Mouse (Mus musculus) mesoderm, embryonic 11.5 days (tissue): ENCODE results near the gene Rtl1.

Experiments used
- DNase-seq: peaks from one replicate; pipeline ENCODE4 v3.0.0-alpha.2; 2012; ENCODE audit warnings: low read depth, low spot score

Rtl1 gene

DNA sequence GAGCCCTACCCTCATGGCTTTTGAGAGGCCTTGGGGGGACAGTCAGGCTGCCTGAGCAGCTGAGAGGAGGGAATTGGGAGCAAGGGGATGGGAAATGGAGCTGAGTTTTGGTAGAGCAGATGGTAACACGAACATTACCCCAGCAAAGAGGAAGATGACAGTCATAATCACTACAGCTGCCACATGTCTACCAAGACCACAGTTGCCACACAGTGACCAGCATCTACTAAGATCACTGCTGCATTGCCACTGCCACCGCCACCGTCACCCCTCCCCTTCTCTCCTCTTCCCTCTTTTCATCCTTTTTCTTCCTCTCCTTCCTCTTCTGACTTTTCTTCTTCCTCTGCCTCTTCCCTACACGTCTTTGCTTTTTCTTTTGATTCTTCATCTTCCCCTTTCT, 27.9 kb downstream of the Rtl1 start:
- DNase-seq: no peak

DNA sequence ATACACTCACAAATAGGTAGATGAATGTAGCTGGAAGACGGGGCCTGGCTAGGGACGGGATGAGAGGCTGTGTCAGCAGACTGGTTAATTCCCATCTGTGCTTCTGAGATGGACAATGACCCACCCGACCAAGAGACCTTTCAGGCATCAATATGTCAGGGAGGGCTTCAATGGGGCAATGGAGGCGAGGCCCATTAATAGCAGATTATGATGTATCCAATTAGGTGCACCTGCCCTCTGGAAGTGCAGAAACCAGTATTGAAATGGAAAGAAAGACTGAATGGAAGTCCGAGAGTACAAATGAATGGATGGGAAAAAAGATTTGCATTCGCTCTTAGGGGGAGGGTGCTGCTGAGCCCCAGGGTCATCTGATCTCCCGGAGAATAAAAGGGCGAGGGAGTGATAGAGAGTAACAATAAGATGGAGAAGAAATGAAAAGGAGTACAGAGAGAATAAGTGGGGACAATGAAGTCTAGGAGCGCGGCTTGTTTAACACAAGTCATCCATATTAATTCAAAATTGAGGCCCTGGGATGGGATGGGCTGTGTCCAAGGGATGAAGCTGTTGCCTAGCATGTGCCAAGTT, 39.9 kb downstream of the Rtl1 start:
- no peak for DNase-seq

DNA sequence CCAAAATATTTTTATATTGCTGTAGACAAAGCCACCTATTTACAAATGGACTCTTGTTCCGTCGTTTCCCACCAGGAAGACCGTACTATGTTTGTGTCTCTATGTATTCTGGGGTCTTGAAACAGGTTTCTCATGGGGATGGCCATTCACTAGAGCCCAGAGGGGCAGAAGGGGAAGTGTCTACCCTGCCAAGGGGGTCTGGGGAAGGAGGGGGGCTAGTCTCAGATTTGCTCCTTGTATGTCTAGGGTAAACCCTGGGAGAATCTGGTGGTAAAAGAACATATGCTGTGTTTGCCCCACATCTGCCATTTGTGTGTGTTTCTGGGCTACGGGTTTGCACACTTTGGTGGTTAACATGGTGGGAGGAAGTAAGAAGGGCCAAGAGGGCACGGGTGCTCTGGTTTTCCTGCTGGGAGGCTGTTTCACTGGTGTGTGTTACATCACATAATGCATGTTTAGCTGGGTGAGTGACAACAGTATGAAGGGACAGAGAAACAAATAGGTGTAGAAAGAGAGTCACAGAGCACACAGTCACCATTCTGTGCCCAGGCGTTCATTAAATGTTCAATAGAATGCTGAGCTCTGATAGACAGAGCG, 41.1 kb downstream of the Rtl1 start:
- DNase-seq: no peak

DNA sequence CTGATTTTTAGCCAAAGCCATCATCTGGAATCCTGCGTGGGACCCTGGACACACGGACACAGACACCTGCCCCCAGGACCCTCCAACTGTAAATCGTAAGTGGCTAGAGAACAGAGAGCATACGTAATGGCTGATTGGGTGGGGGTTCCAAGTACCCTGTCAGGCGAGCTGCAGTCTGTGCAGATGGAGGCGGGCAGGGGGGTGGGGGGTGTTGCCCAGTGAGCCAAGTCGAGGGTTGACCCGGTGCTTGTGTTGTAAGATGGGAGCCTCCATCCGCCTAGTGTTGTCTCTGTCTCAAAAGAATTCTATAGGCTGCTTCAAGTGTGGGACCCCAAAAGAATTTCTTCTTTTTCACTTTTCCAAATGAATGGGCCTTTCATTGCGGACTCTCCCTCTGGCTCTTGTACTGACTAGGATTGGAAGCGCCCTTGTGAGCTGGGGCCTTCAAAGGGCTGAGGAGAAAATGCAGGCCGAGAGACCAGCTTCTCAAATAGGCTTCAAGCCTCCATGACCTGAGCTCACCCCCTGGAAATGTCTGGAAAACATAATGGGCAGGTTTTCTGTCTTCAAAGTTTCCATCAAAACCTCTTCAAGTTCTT, 41.8 kb downstream of the Rtl1 start:
- no peak for DNase-seq

DNA sequence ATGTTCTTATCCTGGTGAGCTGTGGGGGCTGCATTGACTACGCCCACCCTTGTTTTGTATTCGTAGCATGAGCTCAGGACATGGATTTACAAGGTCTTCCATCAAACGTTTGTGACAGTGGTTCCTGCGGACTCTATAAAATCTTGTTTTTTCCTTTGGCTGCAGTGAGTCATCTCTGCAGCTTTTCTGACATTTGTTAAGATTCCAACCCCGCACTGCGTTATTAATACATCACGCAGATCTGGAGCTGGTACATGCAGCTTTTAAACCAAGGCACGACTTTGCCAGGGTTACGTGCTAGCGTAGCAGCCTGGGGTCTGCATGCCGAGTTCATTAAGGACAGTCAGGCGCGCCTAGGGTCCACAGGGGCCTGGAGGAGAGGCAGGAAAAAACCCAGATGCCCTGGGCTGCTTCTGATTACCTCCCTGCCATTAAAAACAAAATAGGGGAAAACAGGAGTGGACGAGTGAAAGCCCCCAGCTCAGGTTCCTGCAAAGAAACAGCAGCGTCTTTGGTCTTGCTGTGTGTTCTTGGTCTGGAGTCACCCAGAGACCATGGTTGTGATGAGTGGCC, 44.2 kb downstream of the Rtl1 start:
- DNase-seq: no peak

DNA sequence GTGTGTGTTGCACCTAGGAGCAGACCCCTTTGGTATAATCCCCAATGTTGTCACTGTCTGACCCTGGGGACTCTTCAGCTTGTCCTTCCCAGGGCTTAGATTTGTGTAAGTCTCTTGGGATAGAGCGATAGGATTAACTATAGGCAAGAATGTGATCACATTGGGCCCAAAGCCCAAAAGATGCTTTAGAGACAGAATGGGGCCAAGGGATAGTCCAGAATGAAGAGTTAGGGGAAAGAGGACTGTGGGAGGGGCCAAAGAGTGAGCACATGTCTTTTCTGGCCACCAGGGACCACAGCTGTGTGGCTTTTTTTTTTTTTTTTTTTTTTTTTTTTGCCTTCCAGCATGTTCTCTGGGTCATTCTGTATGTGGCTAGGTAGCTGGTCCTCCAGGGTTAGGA, 46.6 kb downstream of the Rtl1 start:
- DNase-seq: no peak

DNA sequence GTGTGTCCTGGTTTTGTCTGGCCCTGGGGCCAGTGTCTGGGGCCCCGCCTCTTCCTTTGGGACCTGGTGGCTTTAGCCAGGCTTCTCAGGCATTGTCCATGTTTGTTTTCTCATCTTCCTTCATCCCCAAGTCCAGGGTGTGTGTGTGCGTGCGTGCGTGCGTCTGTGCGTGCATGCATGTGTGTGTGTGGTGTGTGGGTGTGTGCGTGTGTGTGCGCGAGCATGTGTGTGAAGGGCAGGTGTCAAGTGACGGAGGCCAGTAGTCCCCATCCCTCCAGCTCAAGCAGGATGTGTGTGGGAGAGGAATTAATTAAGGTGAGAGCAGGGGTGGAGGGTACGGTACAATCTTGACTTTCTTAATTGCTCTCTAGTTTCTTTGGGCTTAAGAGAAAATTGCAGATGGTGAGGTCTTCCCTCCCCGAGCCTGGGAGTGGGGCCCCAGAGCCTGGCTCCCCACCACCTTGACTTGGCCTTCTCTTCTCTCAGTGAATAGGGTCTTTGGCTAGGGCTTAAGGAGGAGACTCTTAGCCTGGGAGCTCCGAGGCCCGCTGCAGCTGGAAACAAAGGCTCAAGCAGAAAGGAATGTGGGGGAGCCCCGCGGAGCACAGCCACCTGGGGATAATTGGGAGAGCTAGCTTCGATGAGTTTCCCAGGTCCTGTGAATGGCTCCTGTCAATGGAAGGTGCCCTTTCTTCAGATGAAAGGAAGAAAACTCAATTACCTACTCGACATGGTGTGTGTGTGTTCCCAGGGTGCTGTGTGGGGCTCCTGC, 47.2 kb downstream of the Rtl1 start:
- DNase-seq: no peak

DNA sequence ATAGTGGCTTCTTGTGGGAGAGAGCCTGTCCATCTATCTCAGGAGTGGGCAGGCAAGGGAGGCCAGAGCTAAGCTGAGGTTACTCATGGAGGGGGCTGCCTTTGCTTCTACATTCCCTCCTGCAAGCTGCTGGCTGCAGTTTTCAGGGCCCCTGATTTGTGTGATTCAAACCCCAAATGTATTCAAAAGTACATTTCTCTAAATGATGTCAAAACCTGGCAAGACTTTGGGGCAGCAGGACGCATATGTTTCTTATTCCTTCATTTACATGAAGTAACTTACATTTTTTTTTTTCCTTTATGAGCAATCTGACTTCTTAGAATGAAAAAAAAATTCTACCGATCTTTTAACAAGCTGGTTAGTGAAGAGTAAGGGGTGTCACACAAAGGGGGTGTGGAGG, 48.4 kb downstream of the Rtl1 start:
- DNase-seq: no peak

DNA sequence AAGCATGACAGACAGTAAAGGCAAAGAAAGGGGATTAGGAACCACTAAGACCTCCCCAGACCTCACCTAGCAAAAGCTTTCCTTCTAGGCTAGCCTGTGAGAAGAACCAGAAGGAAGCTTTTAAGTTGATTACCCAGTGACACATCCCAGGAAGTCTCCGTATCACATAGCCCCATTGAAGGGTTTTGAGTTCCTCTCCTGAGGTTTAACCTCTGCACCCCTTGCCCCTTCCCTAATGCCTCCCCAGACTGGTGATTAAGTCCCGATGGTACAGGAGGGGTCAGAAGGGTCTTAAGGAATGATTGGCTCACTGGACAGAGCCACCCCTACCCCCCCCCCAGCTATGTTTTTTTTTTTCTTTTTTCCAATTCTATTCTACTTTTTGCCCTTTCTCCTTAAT, 53.0 kb downstream of the Rtl1 start:
- DNase-seq: no peak

DNA sequence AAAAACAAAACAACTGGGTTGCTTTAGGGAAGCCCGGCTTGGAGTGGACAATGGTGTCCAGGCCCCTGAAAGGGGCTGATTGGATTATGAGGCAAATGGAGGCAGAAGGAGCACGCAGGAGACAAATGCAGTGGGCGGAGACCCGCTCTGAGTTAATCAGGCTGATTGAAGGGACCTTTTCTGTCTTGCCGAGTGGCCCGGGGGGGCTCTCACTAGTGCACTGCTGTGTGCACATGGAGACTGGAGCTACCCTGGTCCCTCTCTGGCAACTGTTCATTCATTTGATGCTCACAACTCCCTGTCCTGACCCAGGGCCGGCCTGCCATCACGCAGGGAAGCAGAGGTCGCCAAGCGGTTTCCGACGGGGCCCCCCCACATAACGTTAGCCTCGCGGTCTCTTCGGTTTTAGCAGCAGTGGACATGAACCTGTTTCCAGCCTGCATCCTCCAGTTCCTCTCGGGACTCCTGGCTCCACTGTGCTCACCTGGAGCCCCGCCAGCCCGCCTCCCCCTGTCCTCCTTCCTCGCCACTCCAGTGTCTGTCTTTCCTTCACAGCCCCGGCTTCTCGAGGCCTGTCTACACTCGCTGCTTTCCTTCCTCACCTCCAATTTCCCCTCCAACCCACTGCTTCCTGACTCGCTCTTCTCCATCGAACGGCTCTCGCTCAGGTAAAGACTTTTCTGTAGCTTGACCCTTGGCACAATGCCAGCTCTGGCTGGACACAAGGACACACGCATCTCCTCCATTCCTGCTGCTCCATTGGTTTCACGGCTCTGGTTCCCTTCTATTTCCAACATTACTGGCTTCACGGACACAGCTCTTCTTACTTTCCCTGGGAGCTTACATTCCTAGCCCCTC, 54.0 kb downstream of the Rtl1 start:
- no peak for DNase-seq

DNA sequence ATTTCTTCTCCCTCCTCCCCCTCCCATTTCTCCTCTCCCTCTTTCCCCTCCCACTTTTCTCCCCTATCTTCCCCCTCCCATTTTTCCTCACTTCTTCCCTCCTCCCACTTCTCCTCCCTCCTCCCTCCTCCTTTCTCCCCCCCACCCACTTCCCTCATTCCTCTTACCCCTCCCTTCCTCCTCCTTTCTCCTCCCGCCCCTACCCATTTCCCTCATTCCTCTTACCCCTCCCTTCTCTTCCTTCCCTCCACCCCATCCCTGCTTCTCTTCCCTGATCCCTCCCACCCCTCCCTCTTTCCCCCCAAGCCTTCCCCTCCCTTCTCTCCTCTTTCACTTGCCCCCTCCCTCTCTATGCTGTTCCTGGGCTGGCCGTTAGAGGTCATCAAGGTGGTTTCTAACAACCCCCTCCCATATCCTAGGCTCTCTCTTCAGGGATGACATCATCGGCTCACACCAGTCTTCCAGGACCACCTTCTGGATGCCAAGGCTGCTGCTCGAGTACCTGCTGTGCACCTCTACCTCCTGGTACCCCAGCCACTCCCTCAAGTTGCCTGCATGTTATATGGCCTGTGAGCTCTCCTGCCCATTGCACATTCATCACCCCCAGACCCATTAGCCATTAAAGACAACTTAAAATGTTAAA, 56.7 kb downstream of the Rtl1 start:
- no peak for DNase-seq

DNA sequence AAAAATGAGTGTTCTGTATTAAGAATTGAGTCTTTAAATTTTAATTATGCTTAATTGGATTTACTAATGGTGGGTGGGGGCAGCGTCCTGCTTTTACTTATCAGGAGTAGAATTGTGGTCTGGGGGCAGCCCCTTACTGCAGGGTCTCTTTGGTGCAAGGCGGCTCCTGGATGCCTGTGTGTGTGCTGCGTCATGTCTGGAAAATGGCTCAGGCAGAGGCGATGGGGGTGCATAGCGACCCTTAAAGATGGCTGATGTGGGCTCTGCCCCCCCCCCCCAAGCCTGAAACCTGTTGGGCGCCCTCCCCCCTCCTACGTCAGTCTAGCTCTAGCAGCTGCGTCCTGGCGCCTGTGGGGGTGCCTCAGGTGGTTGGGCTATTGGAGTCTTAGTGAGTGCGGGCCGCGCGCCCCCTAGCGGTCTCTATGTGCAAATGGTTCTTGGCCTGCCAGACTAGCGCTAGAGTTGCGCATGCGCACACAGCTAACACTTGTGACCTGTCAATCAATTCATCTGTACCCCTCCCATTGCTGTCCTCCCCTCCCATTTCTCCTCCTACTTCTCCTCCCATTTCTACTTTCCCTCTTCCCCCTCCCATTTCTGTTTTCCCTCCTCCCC, 57.4 kb downstream of the Rtl1 start:
- peak; percentile 87 for DNase-seq

DNA sequence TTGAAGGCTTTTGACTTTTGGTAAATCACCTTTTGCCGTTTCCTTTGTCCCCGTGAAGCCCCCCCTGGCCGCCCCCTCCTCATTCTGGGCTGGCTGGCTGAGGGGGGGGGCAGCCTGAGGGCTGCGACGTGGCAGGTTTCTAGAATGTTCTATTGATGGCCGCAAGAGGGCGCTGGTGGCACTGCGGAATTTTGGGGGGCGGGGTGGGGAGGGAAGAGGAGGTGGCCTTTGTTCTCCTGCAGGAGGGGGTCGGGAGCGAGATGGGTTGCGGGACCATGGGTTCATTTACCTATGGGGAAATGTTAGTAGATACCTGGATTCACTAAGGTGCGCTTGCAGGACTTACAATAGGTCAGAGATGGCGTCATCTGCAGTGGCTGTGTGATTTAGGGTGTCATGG, 58.1 kb downstream of the Rtl1 start:
- peak; percentile 67 for DNase-seq

DNA sequence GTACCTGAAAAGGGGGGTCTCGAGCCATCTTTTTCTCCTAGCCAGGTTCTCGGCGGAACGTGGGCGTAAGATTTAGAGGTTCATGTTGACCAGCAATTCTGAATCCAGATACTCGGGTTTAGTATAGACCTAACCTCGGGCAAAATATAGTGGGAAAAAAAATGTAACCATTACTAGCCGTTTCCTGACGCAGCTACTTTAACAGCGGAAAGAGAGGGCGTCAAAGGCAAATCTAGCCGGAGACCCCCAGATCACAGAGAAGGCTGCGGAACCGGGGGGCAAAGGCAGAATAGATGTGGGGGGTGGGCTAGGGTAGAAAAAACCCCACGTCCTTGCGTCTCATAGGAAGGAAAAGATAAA, 58.6 kb downstream of the Rtl1 start:
- no peak for DNase-seq

DNA sequence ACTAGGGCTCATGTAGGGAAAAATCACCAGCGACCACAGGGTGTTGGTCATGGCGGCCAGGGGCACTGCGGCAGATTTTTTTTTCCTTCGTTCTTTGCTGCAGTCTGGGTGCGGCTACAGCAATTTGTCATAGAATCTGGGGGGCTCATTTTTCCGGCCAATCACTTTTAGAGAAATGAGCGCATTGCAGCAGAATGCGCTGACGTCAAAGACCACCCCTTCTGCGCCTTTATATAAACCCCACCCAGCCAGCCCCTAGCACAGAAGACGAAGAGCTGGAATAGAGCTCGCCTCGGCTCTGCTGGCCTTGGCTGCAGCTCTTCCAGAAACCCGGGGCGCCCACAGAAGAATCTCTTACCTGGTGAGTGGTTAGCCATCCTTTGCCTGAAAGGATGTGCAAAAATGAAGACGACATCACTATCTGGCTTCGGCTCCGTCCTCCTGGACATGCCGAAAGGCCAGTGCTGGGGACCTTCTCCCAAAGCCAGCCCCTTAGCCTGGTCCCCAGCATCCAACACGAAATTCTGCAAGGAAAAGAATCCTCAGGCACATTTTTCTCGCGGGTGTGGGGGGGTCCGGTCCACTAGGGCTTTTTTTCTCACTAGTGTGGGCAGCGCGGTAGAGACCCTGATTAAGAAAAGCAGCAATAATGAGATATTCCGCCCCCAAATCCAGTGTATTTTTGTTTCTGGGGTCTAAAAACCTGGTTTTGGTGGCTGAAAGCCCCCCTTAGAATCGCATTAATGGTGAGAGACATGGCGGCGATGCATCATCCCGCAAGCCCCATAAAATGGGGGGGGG, 59.2 kb downstream of the Rtl1 start:
- peak; percentile 86 for DNase-seq

DNA sequence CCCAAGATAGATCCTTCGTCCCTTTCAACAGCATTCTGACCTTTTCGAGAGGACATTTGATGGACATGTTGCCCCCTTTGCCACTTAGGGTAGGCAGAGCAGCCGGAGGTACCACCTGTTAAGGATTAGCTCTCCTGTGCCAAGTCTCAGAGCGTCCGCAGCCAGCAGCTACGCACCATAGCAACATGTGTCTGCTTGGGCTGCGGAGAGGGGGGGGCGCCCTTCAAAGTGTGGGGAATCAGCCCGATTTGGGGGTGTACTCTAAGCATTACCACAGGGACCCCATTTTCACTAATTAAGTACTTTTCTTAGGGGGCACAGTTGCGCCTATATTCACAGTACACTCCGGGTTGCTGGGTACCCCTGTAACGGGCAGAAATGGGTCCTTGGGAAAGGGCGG, 60.2 kb downstream of the Rtl1 start:
- DNase-seq: no peak
